Mouse (Mus musculus) heart, adult 2 months (tissue): ENCODE data around the gene Efl1. TPM values are rescaled to one million over a fixed set of nuclear protein-coding genes. Genes with fewer than 3 reads are reported as not detected.
A peak's percentile ranks its signal among the peaks of the same experiment; 100 is the strongest.

Experiments used
- DNase-seq, 2 experiments: peaks; one replicate each; pipeline ENCODE4 v3.0.0; 2021
- H3K27ac ChIP-seq: fragments of 200-600 bp; 2 replicates; pipeline ENCODE4 v1.8.1; 2022
- H3K27me3 ChIP-seq: fragments of 200-500 bp; 2 replicates; pipeline ENCODE4 v1.6.1; 2012; ENCODE audit warnings: mild to moderate bottlenecking, low read length, inconsistent platforms, mixed read lengths; ENCODE audit not compliant: control insufficient read depth, insufficient read depth
- H3K36me3 ChIP-seq: fragments of 200-500 bp; 2 replicates; pipeline ENCODE4 v1.6.1; 2012; ENCODE audit warnings: low read length, inconsistent platforms; ENCODE audit not compliant: control insufficient read depth, insufficient read depth
- H3K4me1 ChIP-seq: fragments of 200-500 bp; 2 replicates; pipeline ENCODE4 v1.6.1; 2011; ENCODE audit warnings: low read length; ENCODE audit not compliant: control insufficient read depth, insufficient read depth
- H3K4me3 ChIP-seq: fragments of 200-600 bp; 2 replicates; pipeline ENCODE4 v1.8.1; 2022
- H3K79me2 ChIP-seq: fragments of 200-500 bp; replicated peaks from 2 replicates; pipeline ENCODE4 v1.6.1; 2012; ENCODE audit warnings: mild to moderate bottlenecking, inconsistent platforms, low read length, moderate library complexity, mixed read lengths; ENCODE audit not compliant: control insufficient read depth, insufficient read depth
- H3K9ac ChIP-seq: fragments of 200-500 bp; 2 replicates; pipeline ENCODE4 v1.6.1; 2012; ENCODE audit warnings: low read depth, mild to moderate bottlenecking, control low read depth, inconsistent platforms, low read length, mixed read lengths
- CTCF ChIP-seq: fragments of 200-600 bp; IDR thresholded peaks from 2 replicates; pipeline ENCODE4 v1.8.1; 2022; ENCODE audit warnings: antibody characterized with exemption, mild to moderate bottlenecking, moderate library complexity
- EP300 ChIP-seq: fragments of 200-500 bp; IDR thresholded peaks from 2 replicates; pipeline ENCODE4 v1.6.1; 2011; ENCODE audit warnings: low read depth, low read length, control low read depth; ENCODE audit not compliant: insufficient read depth
- POLR2A ChIP-seq: fragments of 200-500 bp; IDR thresholded peaks from 2 replicates; pipeline ENCODE4 v1.6.1; 2011; ENCODE audit warnings: mild to moderate bottlenecking, low read depth, low read length, control low read depth; ENCODE audit not compliant: insufficient read depth
- WGBS: fragments of 180-500 bp; shearing (Covaris S2); methylation state at CpG from one replicate; pipeline ENCODE4 v1.1.7; 2018; 5-methylcytosine and 5-hydroxymethylcytosine counted together
- intact Hi-C: fragments of 180-260 bp; cut with DNase I; formaldehyde crosslinking; loops from one replicate; pipeline ENCODE4 v1.15.1; 2025
- polyA plus RNA-seq: library from polyadenylated mRNA; depleted of rRNA; stranded (reverse); fragments of >200 nt; gene quantifications from 2 replicates; pipeline ENCODE4 v1.2.3, GENCODE M21; 2012
- total RNA-seq, 2 experiments: library from RNA; stranded (reverse); gene quantifications; 2 replicates each; pipeline ENCODE4 v1.2.3; 2021

Gene Efl1
- total and polyA plus RNA-seq, 3 experiments = 2.8 to 9.3 (median 8.7) TPM

DNA sequence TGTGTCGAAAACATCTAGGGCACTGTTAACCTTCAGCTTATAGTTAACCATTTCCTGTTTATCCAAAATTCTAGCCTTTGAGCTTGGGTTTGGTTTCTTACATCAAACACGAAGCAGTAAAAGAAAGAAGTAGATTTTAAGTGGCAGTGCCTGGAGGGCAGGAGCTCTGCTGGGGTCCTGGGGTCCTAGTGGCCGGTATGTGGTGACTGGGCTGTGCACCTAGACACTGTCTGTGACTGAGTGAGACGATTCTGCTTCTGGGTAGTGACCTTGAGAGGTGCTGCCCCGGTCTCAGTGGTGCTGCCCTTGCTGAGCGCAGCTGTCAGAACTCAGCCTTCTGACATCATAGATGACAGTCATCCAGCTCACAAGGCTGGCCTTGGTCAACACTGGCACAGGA is 125.5 kb downstream of the Efl1 start:
- Histone ChIP-seq H3K4me1 (no peaks in the 10 kb centered on the region), H3K4me3 (no peak overlapping the region), H3K79me2 (no peaks in the 10 kb centered on the region), H3K36me3 (no peaks in the 10 kb centered on the region), H3K9ac (no peak overlapping the region), H3K27me3 (no peaks in the 10 kb centered on the region), H3K27ac (no peak overlapping the region)
- 86% methylated on average over 6 of the region's 6 CpGs for WGBS
- TF ChIP-seq EP300 = no peak
- no peak for TF ChIP-seq POLR2A
- TF ChIP-seq CTCF = no peak
- intact Hi-C loops = no loop called here
- no peak for DNase-seq

DNA sequence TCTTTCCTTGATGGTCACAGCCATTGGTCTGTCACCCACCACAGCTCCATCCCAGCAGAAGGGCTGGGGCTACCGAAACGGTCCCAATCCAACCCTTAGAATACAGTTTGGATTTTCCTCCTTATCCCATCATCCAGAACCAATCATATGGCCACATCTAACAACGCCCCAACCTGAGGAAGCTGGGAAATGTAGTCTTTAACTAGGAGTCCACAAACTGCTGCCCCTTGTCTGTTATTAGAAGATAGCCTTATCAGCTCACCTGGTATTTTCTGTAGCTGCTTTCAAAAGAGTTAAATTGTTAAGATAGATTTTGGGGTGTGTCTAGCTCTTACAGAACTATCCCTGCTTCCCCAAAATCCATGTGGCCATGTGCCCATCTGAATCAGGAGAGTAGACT is 126.7 kb downstream of the Efl1 start:
- no peak for DNase-seq
- WGBS = 91% methylated on average over 3 of the region's 3 CpGs
- intact Hi-C loops = no loop called here

DNA sequence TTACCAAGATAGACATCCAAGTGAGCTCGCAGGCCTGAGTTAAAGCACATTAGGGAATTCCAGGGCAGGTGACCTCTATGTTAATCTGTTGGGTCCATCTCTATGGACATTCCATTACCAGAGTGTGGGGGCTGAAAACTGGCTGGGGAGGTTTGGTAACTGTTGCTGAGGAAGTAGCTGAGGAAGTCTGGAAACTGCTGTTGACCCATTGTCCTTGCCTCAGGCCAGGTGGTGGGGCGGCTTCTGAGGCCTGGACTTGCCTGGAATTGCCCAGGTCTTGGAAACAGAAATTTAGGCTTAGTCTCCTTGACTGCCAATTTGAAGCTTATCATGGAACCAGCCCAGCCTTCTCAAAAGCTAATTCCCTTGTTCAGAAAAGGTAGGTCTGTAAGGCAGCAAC is 134.7 kb downstream of the Efl1 start:
- no peaks in the 10 kb centered on the region for H3K27me3 ChIP-seq
- H3K9ac ChIP-seq = no peak overlapping the region
- H3K36me3 ChIP-seq = no peaks in the 10 kb centered on the region
- no peak overlapping the region for H3K27ac ChIP-seq
- no peaks in the 10 kb centered on the region for H3K79me2 ChIP-seq
- WGBS = 70% methylated on average over 2 of the region's 2 CpGs
- no peaks in the 10 kb centered on the region for H3K4me1 ChIP-seq
- H3K4me3 ChIP-seq = no peak overlapping the region
- no peak for DNase-seq
- intact Hi-C loops = no loop called here
- TF ChIP-seq CTCF = no peak

More for the DNA sequence above, 126.7 kb downstream of the Efl1 start:
- no peaks in the 10 kb centered on the region for H3K79me2 ChIP-seq
- no peaks in the 10 kb centered on the region for H3K36me3 ChIP-seq
- H3K4me1 ChIP-seq = no peaks in the 10 kb centered on the region
- TF ChIP-seq POLR2A = no peak
- no peak for TF ChIP-seq EP300
- no peak for TF ChIP-seq CTCF
- no peak overlapping the region for H3K27ac ChIP-seq
- no peaks in the 10 kb centered on the region for H3K27me3 ChIP-seq
- H3K9ac ChIP-seq = no peak overlapping the region
- H3K4me3 ChIP-seq = no peak overlapping the region

DNA sequence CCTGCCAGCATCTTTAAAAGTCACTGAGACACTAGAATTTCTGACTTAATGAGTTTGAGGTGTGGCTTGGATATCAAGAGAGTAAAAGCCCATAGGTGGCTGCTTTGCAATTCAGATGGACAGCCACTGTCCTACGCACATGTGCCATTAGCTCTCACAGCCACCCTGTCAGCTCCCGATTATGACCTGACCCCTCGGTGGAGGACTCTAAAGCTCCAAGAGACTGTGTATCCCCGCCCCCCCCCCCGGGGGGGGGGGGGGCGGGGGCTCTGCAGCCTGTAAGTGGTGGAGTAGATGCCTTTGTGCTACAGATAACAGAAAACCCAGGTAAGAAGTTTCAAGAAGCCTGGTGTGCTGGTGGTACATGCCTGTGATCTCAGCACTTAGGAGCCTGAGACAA is 135.3 kb downstream of the Efl1 start:
- DNase-seq = no peak
- no peaks in the 10 kb centered on the region for H3K27me3 ChIP-seq
- H3K4me1 ChIP-seq = no peaks in the 10 kb centered on the region
- no peak overlapping the region for H3K4me3 ChIP-seq
- H3K9ac ChIP-seq = no peak overlapping the region
- TF ChIP-seq EP300 = no peak
- no peak for TF ChIP-seq POLR2A
- TF ChIP-seq CTCF = no peak
- H3K27ac ChIP-seq = no peak overlapping the region
- 48% methylated on average over 5 of the region's 6 CpGs for WGBS
- H3K36me3 ChIP-seq = no peaks in the 10 kb centered on the region
- H3K79me2 ChIP-seq = no peaks in the 10 kb centered on the region
- intact Hi-C loops = no loop called here

DNA sequence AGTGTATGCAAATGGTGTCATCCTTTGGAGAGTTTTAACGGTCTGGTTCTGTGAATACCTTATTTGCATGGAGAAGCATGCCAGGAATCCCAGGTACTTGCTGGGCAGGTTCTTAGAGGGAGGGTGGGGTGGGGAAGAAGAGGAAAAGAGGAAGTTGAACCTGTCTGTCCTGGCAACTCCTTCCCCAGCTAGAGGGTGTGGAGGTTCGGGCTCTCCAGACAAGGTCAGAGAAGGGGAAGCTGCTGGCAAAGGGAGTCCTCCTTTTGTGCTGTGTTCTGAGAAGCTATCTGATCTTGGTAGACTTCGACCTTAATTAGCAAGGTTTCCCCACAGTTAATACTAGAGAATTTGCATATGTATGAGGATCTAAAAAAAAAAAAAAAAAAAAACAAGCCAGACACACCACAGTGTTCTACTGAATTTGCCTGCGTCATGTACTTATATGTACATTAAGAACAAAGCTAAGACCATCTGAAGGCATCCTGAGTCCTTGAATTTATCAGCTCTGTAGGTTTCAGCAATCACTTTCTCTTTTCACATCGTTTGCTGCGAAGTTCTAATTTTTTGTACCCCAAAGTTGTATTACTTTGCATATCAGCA is 137.0 kb downstream of the Efl1 start:
- no peak for TF ChIP-seq POLR2A
- TF ChIP-seq CTCF = no peak
- TF ChIP-seq EP300 = no peak
- no peaks in the 10 kb centered on the region for H3K36me3 ChIP-seq
- no peak overlapping the region for H3K27ac ChIP-seq
- no peak overlapping the region for H3K9ac ChIP-seq
- H3K27me3 ChIP-seq = no peaks in the 10 kb centered on the region
- WGBS = 65% methylated on average over 6 of the region's 6 CpGs
- intact Hi-C loops = no loop called here
- no peak overlapping the region for H3K4me3 ChIP-seq
- no peaks in the 10 kb centered on the region for H3K79me2 ChIP-seq
- DNase-seq = no peak
- no peaks in the 10 kb centered on the region for H3K4me1 ChIP-seq

DNA sequence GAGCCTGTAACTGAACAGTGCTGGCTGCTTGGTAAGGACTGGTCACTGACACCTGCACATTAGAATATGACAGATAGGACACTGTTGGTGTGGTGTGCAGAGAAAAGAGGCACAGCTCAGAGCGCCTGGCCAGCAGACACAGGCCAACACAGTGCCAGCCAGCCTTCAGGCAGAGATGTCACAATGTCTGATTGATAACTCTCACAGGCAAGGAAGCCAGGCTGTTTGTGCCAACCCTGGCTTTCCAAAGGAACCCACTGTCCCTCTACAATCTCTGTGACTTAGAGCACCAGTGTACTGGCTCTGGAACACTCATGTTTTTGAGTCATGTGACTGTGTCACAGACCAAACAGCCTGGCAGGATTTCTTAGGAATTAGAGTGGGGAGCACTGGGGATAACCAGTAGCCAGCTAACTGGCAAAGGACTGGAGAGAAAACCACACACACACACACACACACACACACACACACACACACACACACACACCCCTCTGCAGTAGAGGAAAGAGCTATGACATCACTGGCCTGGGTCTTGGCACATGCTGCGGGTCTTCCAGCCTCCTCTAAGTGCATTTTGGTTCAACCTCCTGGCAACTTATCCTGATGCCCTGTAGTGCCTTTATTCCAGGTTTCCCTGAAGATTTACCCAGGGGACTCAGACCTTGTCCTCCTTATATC is 137.7 kb downstream of the Efl1 start:
- TF ChIP-seq CTCF (no peak), POLR2A (no peak), EP300 (no peak)
- no peak overlapping the region for H3K9ac ChIP-seq
- no peaks in the 10 kb centered on the region for H3K79me2 ChIP-seq
- DNase-seq = peak; percentile 21 to 55
- no peak overlapping the region for H3K4me3 ChIP-seq
- no peaks in the 10 kb centered on the region for H3K27me3 ChIP-seq
- no peaks in the 10 kb centered on the region for H3K4me1 ChIP-seq
- 58% methylated on average over 2 of the region's 2 CpGs for WGBS
- no peak overlapping the region for H3K27ac ChIP-seq
- H3K36me3 ChIP-seq = no peaks in the 10 kb centered on the region
- intact Hi-C loops = no loop called here
